Mouse (Mus musculus) midbrain, embryonic 13.5 days (tissue): Measurements from ENCODE around the gene Rora. TPM values are rescaled to one million over a fixed set of nuclear protein-coding genes. Genes with fewer than 3 reads are reported as not detected.

Experiments
- ATAC-seq: fragments of 200-750 bp; cut with Nextera tagmentation; 2 replicates; pipeline ENCODE4 v1.8.0; 2017; ENCODE audit warnings: mild to moderate bottlenecking, moderate TSS enrichment, moderate library complexity
- H3K27ac ChIP-seq: fragments of 300-500 bp; sonication (generic); 2 replicates; pipeline ENCODE4 v1.5.1; 2015; ENCODE audit warnings: inconsistent platforms, mild to moderate bottlenecking, moderate library complexity
- H3K27me3 ChIP-seq: fragments of 300-500 bp; sonication (generic); 2 replicates; pipeline ENCODE4 v1.6.1; 2015; ENCODE audit warnings: mild to moderate bottlenecking, inconsistent platforms
- H3K36me3 ChIP-seq: fragments of 300-500 bp; sonication (generic); 2 replicates; pipeline ENCODE4 v1.6.1; 2015; ENCODE audit warnings: mild to moderate bottlenecking, inconsistent platforms
- H3K4me1 ChIP-seq: fragments of 300-500 bp; sonication (generic); replicated peaks from 2 replicates; pipeline ENCODE4 v1.6.1; 2015; ENCODE audit warnings: inconsistent platforms
- H3K4me2 ChIP-seq: fragments of 300-500 bp; sonication (generic); replicated peaks from 2 replicates; pipeline ENCODE4 v1.6.1; 2015; ENCODE audit warnings: moderate library complexity, mild to moderate bottlenecking, inconsistent platforms
- H3K4me3 ChIP-seq: fragments of 300-500 bp; sonication (generic); replicated peaks from 2 replicates; pipeline ENCODE4 v1.5.1; 2015; ENCODE audit warnings: mild to moderate bottlenecking, inconsistent platforms
- H3K9ac ChIP-seq: fragments of 300-500 bp; sonication (generic); replicated peaks from 2 replicates; pipeline ENCODE4 v1.6.1; 2015; ENCODE audit warnings: mild to moderate bottlenecking, inconsistent platforms
- H3K9me3 ChIP-seq: fragments of 300-500 bp; sonication (generic); 2 replicates; pipeline ENCODE4 v1.6.1; 2016; ENCODE audit warnings: mild to moderate bottlenecking, inconsistent platforms
- WGBS: fragments of 180-500 bp; shearing (Covaris S2); methylation state at CpG from one replicate; pipeline ENCODE4 v1.1.7; 2015; 5-methylcytosine and 5-hydroxymethylcytosine counted together
- polyA plus RNA-seq: library from polyadenylated mRNA; unstranded; fragments of >200 nt; fragmentation: Nextera tagmentation; extraction: Ambion mirVana; gene quantifications from 2 replicates; pipeline ENCODE4 v1.2.1, GENCODE M21; 2015

Gene Rora
- polyA plus RNA-seq, 1 experiment from 2014 or later = 21.0 TPM

GRCm38 (mm10) chr9:69277256-69277655 lies 623.7 kb downstream of the Rora start:
- H3K36me3 ChIP-seq = no peaks in the 10 kb centered on the region
- H3K4me1 ChIP-seq = peaks cover 10% of the 10 kb centered on the region
- no peak overlapping the region for H3K4me3 ChIP-seq
- no peaks in the 10 kb centered on the region for H3K27me3 ChIP-seq
- no peak for ATAC-seq
- no peak overlapping the region for H3K27ac ChIP-seq
- no peak overlapping the region for H3K4me2 ChIP-seq
- H3K9me3 ChIP-seq = no peaks in the 10 kb centered on the region
- H3K9ac ChIP-seq = no peak overlapping the region
- 57% methylated on average over 10 of the region's 10 CpGs for WGBS

GRCm38 (mm10) chr9:69285011-69285410 lies 631.4 kb downstream of the Rora start:
- H3K36me3 ChIP-seq = no peaks in the 10 kb centered on the region
- H3K4me2 ChIP-seq = no peak overlapping the region
- ATAC-seq = no peak
- H3K4me1 ChIP-seq = peaks cover 5% of the 10 kb centered on the region
- WGBS = 86% methylated on average over 3 of the region's 3 CpGs
- no peak overlapping the region for H3K27ac ChIP-seq
- H3K9ac ChIP-seq = no peak overlapping the region
- H3K27me3 ChIP-seq = peaks cover 10% of the 10 kb centered on the region; the same call in 1 of the 2 replicates
- no peaks in the 10 kb centered on the region for H3K9me3 ChIP-seq
- H3K4me3 ChIP-seq = no peak overlapping the region

GRCm38 (mm10) chr9:69288113-69288512 lies 634.5 kb downstream of the Rora start:
- H3K9ac ChIP-seq = no peak overlapping the region
- H3K27ac ChIP-seq = no peak overlapping the region
- WGBS = 87% methylated on average over 1 of the region's 1 CpGs
- ATAC-seq = no peak
- no peak overlapping the region for H3K4me2 ChIP-seq
- H3K4me1 ChIP-seq = peaks cover 22% of the 10 kb centered on the region
- H3K36me3 ChIP-seq = no peaks in the 10 kb centered on the region
- no peak overlapping the region for H3K4me3 ChIP-seq
- no peaks in the 10 kb centered on the region for H3K9me3 ChIP-seq
- H3K27me3 ChIP-seq = peaks cover 37% of the 10 kb centered on the region

GRCm38 (mm10) chr9:69288586-69288985 lies 635.0 kb downstream of the Rora start:
- no peak overlapping the region for H3K4me2 ChIP-seq

DNA sequence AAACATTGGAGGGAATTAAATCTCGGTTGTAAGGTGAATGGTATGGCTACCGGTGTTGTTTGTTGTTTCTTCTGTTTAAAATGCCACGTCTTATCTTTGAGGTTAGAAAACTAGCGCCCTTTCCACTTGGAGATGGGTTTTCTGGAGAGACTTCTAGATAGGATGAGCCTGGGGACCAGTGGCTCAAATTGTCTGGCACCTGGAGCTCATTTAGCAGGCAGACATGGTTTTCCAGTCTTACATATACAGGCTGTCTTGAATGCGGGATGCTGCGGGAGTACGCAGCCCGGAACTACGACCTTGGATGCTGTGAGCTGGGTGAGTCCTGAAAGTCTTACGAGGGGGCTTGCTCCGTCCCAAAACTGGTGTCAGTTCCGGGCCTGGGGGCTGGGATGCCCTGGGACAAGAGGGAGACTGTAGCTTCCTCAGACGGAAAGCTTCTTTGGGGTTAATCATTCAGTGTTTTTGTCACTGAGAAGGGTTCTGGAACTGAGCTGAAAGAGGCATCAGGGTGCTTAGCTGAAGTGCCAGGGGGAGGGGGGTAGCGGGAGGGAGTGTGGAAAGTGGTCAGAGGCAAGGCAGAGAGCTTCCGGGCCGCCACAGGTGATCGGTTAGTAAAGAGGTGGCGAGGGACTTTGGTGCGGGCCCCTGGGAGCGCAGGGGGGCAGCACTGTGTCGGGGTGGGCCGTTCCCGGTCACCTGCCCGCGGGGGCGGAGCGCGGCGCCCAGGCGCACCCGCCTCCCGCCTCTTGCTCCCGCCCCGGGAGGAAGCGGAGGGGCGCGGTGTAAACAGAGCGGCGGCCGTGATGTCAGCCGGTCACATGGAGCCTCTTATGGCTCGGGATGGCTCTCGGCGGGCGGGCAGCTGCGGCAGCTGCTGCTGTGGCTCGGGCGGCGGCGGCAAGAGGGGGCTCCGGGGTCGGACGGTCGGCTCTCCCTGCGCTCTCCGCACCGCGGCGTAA lies 635.8 kb downstream of the Rora start:
- peak overlapping the region; percentile 59 for H3K4me3 ChIP-seq
- H3K4me1 ChIP-seq = peaks cover 22% of the 10 kb centered on the region
- peak overlapping the region; percentile 63 for H3K9ac ChIP-seq
- no peaks in the 10 kb centered on the region for H3K36me3 ChIP-seq
- under 1% methylated on average over 59 of the region's 59 CpGs for WGBS
- peak; percentile 97 for ATAC-seq
- H3K9me3 ChIP-seq = no peaks in the 10 kb centered on the region
- peaks cover 45% of the 10 kb centered on the region for H3K27me3 ChIP-seq
- H3K4me2 ChIP-seq = peak overlapping the region; percentile 70
- peak overlapping the region; percentile 62 for H3K27ac ChIP-seq

More at GRCm38 (mm10) chr9:69288586-69288985, 635.0 kb downstream of the Rora start:
- Histone ChIP-seq H3K36me3 (no peaks in the 10 kb centered on the region), H3K9me3 (no peaks in the 10 kb centered on the region), H3K27me3 (peaks cover 42% of the 10 kb centered on the region), H3K9ac (no peak overlapping the region), H3K27ac (no peak overlapping the region), H3K4me3 (no peak overlapping the region), H3K4me1 (peaks cover 22% of the 10 kb centered on the region)
- 45% methylated on average over 5 of the region's 5 CpGs for WGBS
- no peak for ATAC-seq

DNA sequence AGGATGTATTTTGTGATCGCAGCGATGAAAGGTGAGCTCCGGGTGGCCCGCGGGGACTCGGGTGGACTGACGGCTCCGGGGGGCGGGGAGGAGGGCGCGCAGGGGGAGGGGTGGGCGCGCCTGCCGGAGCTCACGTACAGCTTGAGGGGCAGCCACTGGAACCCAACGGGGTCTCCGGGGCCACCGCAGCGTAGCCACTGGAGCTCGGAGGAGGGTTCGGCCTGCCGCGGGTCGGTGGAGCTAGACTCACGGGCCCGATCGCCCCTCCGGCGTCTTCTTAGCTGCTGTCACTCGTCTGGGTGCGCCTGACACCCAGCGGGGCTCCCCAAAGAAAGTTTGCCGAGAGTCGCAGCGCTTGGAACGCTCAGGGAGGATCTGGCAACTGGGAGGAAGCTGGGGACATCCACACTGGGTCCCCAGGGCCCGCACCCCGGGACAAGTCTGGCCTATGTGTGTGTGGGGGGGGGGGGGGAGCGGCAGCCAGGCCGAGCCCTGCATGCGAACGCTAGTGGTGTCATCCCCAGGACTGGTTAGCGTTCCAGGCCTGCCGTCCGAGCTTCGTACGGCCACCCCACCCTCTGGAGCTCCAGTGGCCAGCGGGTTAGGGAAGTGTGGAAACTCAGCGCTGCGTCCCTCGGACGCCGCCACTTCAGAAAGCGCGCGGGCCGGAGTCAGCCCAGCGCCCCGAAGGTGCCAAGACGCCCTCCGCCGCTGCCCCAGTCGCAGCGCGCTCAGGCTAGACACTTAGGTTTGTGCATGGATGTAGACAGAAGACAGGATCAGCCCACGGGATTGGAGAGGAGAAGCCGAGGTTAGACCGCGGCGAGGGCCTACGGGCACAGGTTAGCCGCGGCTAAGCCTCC lies 636.7 kb downstream of the Rora start:
- under 1% methylated on average over 57 of the region's 73 CpGs for WGBS
- peak overlapping the region; percentile 70 for H3K4me2 ChIP-seq
- peak overlapping the region; percentile 59 for H3K4me3 ChIP-seq
- peaks cover 22% of the 10 kb centered on the region for H3K4me1 ChIP-seq
- peak overlapping the region; percentile 62 for H3K27ac ChIP-seq
- H3K36me3 ChIP-seq = no peaks in the 10 kb centered on the region
- ATAC-seq = peak; percentile 67
- H3K9ac ChIP-seq = peak overlapping the region; percentile 63
- peaks cover 49% of the 10 kb centered on the region for H3K27me3 ChIP-seq
- H3K9me3 ChIP-seq = no peaks in the 10 kb centered on the region

- Histone ChIP-seq H3K4me2 (peak overlapping the region; percentile 70), H3K36me3 (no peaks in the 10 kb centered on the region), H3K9ac (peak overlapping the region; percentile 63), H3K4me1 (peaks cover 22% of the 10 kb centered on the region), H3K27ac (peak overlapping the region; percentile 62; the same call in 1 of the 2 replicates), H3K4me3 (peak overlapping the region; percentile 59), H3K9me3 (no peaks in the 10 kb centered on the region), H3K27me3 (peaks cover 49% of the 10 kb centered on the region)
- no peak; the same call in 1 of the 2 replicates for ATAC-seq
- WGBS = 2% methylated on average over 29 of the region's 29 CpGs
These were observed 637.4 kb downstream of the Rora start for GRCm38 (mm10) chr9:69290881-69291450.

DNA sequence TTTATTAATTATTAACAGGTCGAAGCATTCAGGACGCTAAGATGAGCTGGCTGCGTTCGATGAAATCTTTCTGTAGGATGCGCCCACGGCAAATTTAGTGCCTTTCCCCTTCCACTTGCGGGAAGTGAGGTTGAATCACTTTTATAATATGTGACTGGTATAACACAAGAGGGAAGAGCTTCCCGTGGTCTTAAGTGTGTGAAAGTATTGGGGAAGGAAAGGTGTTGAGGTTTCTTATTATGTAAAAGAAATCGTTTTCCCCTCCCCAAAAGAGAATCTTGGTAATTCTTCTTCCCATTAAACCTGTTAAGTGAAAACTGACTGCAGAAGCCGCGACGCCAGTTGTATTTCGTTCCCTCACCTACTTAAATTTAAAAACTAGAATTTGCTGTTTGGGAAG lies 637.9 kb downstream of the Rora start:
- H3K4me3 ChIP-seq = peak overlapping the region; percentile 59
- ATAC-seq = no peak
- H3K27ac ChIP-seq = peak overlapping the region; percentile 62; the same call in 1 of the 2 replicates

GRCm38 (mm10) chr9:69292353-69292752 lies 638.8 kb downstream of the Rora start:
- H3K4me1 ChIP-seq = peaks cover 22% of the 10 kb centered on the region

More for the DNA sequence above, 637.9 kb downstream of the Rora start:
- peak overlapping the region; percentile 70 for H3K4me2 ChIP-seq
- no peaks in the 10 kb centered on the region for H3K9me3 ChIP-seq
- peak overlapping the region; percentile 63 for H3K9ac ChIP-seq
- no peaks in the 10 kb centered on the region for H3K36me3 ChIP-seq
- WGBS = 10% methylated on average over 13 of the region's 13 CpGs
- H3K27me3 ChIP-seq = peaks cover 49% of the 10 kb centered on the region
- H3K4me1 ChIP-seq = peaks cover 22% of the 10 kb centered on the region

GRCm38 (mm10) chr9:69292776-69293687 lies 639.4 kb downstream of the Rora start:
- no peak overlapping the region for H3K9ac ChIP-seq
- peak overlapping the region; percentile 2; the same call in 1 of the 2 replicates for H3K4me2 ChIP-seq
- 0 out of 2 replicates have a peak overlapping the region, but pooled peaks have one; percentile 2 for H3K4me3 ChIP-seq
- 75% methylated on average over 12 of the region's 12 CpGs for WGBS
- H3K27me3 ChIP-seq = peaks cover 42% of the 10 kb centered on the region
- ATAC-seq = no peak
- H3K27ac ChIP-seq = no peak overlapping the region
- no peaks in the 10 kb centered on the region for H3K9me3 ChIP-seq
- H3K4me1 ChIP-seq = peaks cover 22% of the 10 kb centered on the region
- H3K36me3 ChIP-seq = no peaks in the 10 kb centered on the region

More at GRCm38 (mm10) chr9:69292353-69292752, 638.8 kb downstream of the Rora start:
- H3K9me3 ChIP-seq = no peaks in the 10 kb centered on the region
- peaks cover 45% of the 10 kb centered on the region for H3K27me3 ChIP-seq
- H3K4me3 ChIP-seq = no peak overlapping the region
- WGBS = 57% methylated on average over 5 of the region's 5 CpGs
- H3K4me2 ChIP-seq = peak overlapping the region; percentile 2; the same call in 1 of the 2 replicates
- no peak overlapping the region for H3K9ac ChIP-seq
- no peak overlapping the region for H3K27ac ChIP-seq
- H3K36me3 ChIP-seq = no peaks in the 10 kb centered on the region
- no peak for ATAC-seq
